Mouse (Mus musculus) hindbrain, embryonic 14.5 days (tissue): Measurements from ENCODE around the gene Babam2. TPM values are rescaled to one million over a fixed set of nuclear protein-coding genes. Genes with fewer than 3 reads are reported as not detected.

Experiments
- ATAC-seq: fragments of 200-750 bp; cut with Nextera tagmentation; 2 replicates; pipeline ENCODE4 v1.8.0; 2017; ENCODE audit warnings: moderate number of reproducible peaks, mild to moderate bottlenecking, moderate TSS enrichment, moderate library complexity; ENCODE audit not compliant: low FRiP score
- DNase-seq: peaks from one replicate; pipeline ENCODE4 v3.0.0-alpha.2; 2015; ENCODE audit warnings: low spot score
- H3K27ac ChIP-seq: fragments of 300-500 bp; sonication (generic); 2 replicates; pipeline ENCODE4 v1.5.1; 2014; ENCODE audit warnings: mild to moderate bottlenecking, moderate library complexity
- H3K27me3 ChIP-seq: fragments of 300-500 bp; sonication (generic); 2 replicates; pipeline ENCODE4 v1.6.1; 2014; ENCODE audit warnings: mild to moderate bottlenecking, low read length, mixed read lengths; ENCODE audit not compliant: control insufficient read depth, insufficient read depth
- H3K36me3 ChIP-seq: fragments of 300-500 bp; sonication (generic); replicated peaks from 2 replicates; pipeline ENCODE4 v1.6.1; 2014; ENCODE audit not compliant: control insufficient read depth, insufficient read depth
- H3K4me1 ChIP-seq: fragments of 300-500 bp; sonication (generic); replicated peaks from 2 replicates; pipeline ENCODE4 v1.6.1; 2014; ENCODE audit warnings: antibody characterized with exemption, low read length, mixed read lengths; ENCODE audit not compliant: control insufficient read depth, insufficient read depth
- H3K4me2 ChIP-seq: fragments of 300-500 bp; sonication (generic); replicated peaks from 2 replicates; pipeline ENCODE4 v1.6.1; 2014; ENCODE audit warnings: mild to moderate bottlenecking, moderate library complexity
- H3K4me3 ChIP-seq: fragments of 300-500 bp; sonication (generic); replicated peaks from 2 replicates; pipeline ENCODE4 v1.5.1; 2014; ENCODE audit warnings: mild to moderate bottlenecking, low read length
- H3K9ac ChIP-seq: fragments of 300-500 bp; sonication (generic); 2 replicates; pipeline ENCODE4 v1.6.1; 2014
- H3K9me3 ChIP-seq: fragments of 300-500 bp; sonication (generic); 2 replicates; pipeline ENCODE4 v1.6.1; 2016; ENCODE audit warnings: low read length; ENCODE audit not compliant: control insufficient read depth
- WGBS: fragments of 180-500 bp; shearing (Covaris S2); extraction: QIAGEN DNeasy Blood & Tissue Kit; methylation state at CpG from one replicate; pipeline ENCODE4 v1.1.7; 2014; 5-methylcytosine and 5-hydroxymethylcytosine counted together
- polyA plus RNA-seq: library from polyadenylated mRNA; unstranded; fragments of >200 nt; fragmentation: Nextera tagmentation; extraction: Ambion mirVana; gene quantifications from 2 replicates; pipeline ENCODE4 v1.2.1, GENCODE M21; 2014

The Babam2 gene
- polyA plus RNA-seq, 1 experiment from 2014 or later: 39.8 TPM

DNA sequence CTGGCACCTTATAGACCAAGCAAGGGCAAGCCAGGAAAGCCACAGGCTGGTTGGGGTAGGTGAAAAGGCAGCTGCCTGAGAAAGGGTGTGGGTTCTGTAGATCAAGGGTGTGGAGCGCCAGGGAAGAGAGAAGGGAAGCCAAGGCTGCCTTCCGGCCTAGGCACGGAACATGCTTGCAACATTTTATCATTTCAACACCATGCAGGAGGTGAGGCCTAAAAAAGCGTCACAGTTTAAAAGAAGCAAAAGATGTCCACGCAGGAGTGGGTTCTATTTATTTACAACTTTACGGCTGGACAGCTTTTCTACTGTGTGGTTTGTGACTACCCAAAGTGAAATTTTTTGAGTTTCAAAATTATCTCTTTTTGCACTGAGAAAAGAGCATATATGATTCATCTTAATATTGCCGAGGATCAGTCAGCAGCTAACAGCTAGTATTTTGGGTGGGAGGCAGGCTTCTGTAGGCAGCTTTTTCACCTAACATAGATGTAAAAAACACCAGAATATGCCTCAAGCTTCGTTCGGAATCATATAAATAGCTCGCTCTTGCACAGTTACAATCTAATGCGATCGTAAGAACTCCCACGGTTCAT is 287.0 kb downstream of the Babam2 start:
- no peaks in the 10 kb centered on the region for H3K9me3 ChIP-seq
- ATAC-seq: no peak
- 90% methylated on average over 13 of the region's 13 CpGs for WGBS

DNA sequence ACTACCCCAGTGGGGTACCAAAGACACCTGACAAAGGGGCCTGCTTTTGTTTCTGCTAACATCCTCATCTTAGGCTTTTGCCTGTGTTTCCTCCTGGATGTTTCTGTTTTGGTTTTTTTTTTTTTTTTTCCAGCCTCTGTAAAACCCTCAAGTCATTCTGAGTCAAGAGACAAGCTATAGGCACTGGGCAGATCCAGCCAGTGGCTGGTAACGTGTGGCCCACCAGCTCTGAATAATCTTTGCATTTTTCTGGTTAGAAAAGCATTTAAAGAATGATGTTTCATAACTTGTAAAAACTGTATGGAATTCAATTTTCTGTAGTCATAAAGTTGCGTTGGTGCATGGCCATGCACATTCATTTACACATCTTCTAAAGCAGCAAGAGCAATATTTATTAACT is 287.5 kb downstream of the Babam2 start:
- H3K9me3 ChIP-seq: no peaks in the 10 kb centered on the region
- H3K4me3 ChIP-seq: no peak overlapping the region
- WGBS: 85% methylated on average over 2 of the region's 2 CpGs
- ATAC-seq (no peak), DNase-seq (no peak)
- H3K27me3 ChIP-seq: no peaks in the 10 kb centered on the region
- no peak overlapping the region for H3K9ac ChIP-seq
- no peak overlapping the region for H3K27ac ChIP-seq
- H3K4me1 ChIP-seq: no peaks in the 10 kb centered on the region
- H3K36me3 ChIP-seq: no peaks in the 10 kb centered on the region
- no peak overlapping the region for H3K4me2 ChIP-seq

More for the DNA sequence above, 287.0 kb downstream of the Babam2 start:
- no peaks in the 10 kb centered on the region for H3K27me3 ChIP-seq
- no peaks in the 10 kb centered on the region for H3K4me1 ChIP-seq
- no peak for DNase-seq
- H3K36me3 ChIP-seq: no peaks in the 10 kb centered on the region
- H3K27ac ChIP-seq: no peak overlapping the region
- H3K4me2 ChIP-seq: no peak overlapping the region
- no peak overlapping the region for H3K9ac ChIP-seq
- no peak overlapping the region for H3K4me3 ChIP-seq

DNA sequence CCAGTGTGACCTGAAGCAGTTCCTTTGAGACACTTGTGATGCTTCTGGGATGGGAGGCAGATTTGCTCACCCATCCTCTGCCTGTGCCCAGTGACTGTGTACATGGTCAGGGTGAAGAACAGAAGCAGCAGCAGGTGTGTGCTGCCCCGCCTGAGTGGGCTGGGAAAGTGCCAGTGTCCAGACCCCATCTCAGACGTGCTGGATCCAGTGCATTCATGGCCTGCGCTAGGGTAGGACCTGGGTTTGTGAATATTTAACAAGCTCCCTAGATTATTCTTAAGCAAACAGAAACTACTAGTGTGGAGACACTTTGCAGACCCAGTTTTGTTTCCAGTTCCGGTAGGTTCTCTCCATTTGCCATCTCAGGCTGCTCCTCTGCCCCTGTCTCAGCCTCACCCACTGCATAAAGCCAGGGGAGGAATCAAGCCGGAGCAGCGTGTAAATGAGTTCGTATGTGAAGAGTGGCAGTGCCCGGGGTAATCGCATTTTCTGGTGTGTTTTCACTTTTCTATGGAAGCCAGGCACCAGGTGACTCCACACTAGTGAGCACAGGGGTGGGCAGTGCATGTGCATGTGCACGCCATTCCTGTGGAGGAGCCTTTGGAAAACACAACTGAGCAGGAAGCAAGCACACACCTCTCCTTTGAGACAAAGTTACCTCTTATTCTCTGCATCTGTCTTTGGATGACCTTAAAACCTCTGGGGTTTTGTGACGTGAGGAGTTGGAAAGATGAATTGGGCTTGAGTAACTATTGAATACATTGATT is 290.2 kb downstream of the Babam2 start:
- no peak for ATAC-seq

DNA sequence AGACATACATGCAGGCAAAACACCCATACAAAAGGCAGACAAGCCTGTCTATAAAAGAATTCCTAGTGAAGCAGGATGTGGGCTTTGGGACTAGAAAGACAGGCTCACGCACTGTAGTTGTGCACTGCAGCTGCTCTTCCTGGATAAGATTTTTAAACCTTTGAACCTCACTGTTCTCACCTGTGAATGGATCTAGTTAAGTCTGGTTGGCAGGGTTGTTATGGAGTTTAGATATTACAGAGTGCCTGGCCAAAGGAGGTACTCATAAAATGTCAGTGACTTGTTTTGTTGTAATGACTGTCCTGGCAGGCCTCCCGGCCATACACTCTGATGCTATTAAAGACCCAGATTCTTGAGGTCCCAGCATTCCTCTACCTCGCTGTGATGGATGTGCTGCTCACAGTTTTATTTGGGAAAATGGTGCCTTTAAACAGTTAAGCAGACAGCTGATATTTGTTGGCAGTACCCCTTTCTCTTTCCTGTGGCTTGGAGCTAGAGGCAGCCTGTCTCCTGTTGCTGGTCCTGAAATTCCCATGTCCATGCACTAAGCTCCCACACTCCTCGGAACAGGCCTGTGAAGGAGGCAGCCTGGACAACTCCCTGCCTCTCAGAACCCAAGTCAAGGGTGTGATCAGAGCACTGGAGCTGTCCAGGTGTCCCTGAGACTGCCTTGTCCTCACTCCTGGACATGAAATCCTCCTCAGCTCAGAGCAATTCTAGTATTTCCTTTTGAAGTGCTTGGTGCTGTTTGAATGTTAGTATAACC is 299.9 kb downstream of the Babam2 start:
- ATAC-seq: no peak

More for the DNA sequence above, 290.2 kb downstream of the Babam2 start:
- no peaks in the 10 kb centered on the region for H3K4me1 ChIP-seq
- H3K27ac ChIP-seq: no peak overlapping the region
- H3K9me3 ChIP-seq: no peaks in the 10 kb centered on the region
- WGBS: 92% methylated on average over 11 of the region's 11 CpGs
- H3K27me3 ChIP-seq: no peaks in the 10 kb centered on the region
- H3K4me2 ChIP-seq: no peak overlapping the region
- no peak overlapping the region for H3K4me3 ChIP-seq
- no peaks in the 10 kb centered on the region for H3K36me3 ChIP-seq
- no peak overlapping the region for H3K9ac ChIP-seq
- DNase-seq: no peak

DNA sequence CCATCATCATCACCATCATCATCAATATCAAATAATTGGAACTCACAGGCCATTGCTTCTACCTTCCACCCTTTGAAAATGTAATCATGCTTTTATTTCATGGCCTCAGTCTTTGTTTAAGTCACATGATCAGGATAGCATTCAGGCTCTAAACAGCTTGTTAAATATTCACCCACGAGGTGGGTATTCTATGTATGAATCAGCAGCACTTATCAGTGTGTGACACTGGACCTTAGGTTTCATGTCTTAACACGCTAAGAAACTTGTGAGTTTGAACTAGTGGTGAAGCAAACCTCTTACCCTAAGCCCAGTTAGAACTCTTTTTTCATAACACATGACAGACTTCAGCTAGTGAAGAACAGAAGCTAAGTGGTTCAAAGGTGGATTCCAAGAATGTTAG is 301.3 kb downstream of the Babam2 start:
- H3K4me3 ChIP-seq: no peak overlapping the region
- H3K9ac ChIP-seq: no peak overlapping the region
- ATAC-seq (no peak), DNase-seq (no peak)
- no peak overlapping the region for H3K27ac ChIP-seq
- H3K4me2 ChIP-seq: no peak overlapping the region
- 75% methylated on average over 2 of the region's 2 CpGs for WGBS
- H3K4me1 ChIP-seq: no peaks in the 10 kb centered on the region
- H3K36me3 ChIP-seq: no peaks in the 10 kb centered on the region
- no peaks in the 10 kb centered on the region for H3K9me3 ChIP-seq
- no peaks in the 10 kb centered on the region for H3K27me3 ChIP-seq

More for the DNA sequence above, 299.9 kb downstream of the Babam2 start:
- WGBS: 82% methylated on average over 4 of the region's 4 CpGs
- Histone ChIP-seq H3K27me3 (no peaks in the 10 kb centered on the region), H3K9ac (no peak overlapping the region), H3K4me3 (no peak overlapping the region), H3K4me2 (no peak overlapping the region), H3K36me3 (no peaks in the 10 kb centered on the region), H3K4me1 (no peaks in the 10 kb centered on the region), H3K9me3 (no peaks in the 10 kb centered on the region), H3K27ac (no peak overlapping the region)
- DNase-seq: no peak

DNA sequence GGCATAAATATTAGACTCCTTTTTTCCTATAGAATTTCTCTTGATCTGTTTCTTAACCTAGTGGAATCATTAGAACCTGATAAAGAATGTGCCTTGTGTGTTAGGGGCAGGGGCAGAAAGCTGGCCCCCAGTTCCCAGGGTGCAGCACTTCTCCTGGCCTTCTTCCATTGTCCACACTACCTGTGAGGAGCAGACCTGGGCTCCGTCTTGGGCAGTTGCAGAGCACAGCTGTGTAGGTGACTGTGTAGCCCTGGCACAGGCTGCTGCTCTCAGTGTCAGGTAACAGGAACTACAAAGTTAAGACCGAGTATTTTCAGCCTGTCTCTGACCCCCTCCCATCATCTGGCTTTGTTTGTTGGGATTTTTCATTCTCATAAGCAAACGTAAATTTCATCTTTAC is 302.6 kb downstream of the Babam2 start:
- ATAC-seq: no peak

DNA sequence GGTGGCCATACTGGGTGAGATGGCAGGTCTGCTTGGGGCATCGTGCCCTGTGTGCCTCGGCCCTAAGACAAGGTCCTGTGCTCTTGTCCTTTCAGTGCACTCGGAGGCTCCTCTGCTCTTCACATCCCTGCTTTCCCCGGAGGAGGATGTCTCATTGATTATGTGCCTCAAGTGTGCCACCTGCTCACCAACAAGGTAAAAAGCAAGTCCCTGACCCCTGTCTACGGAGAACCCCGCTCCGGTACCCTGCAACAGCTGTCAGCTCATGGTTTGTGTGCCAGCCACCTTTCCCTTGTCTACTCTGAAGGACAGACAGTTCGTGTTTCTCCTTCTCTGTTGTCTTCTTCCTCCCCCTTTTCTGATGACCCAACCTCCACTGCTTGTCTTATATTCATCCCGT is 303.8 kb downstream of the Babam2 start:
- DNase-seq (no peak), ATAC-seq (no peak)
- WGBS: 87% methylated on average over 9 of the region's 9 CpGs
- no peaks in the 10 kb centered on the region for H3K4me1 ChIP-seq
- no peaks in the 10 kb centered on the region for H3K9me3 ChIP-seq
- H3K27me3 ChIP-seq: no peaks in the 10 kb centered on the region
- H3K4me3 ChIP-seq: no peak overlapping the region
- H3K9ac ChIP-seq: no peak overlapping the region
- no peak overlapping the region for H3K4me2 ChIP-seq
- no peaks in the 10 kb centered on the region for H3K36me3 ChIP-seq
- H3K27ac ChIP-seq: no peak overlapping the region

More for the DNA sequence above, 302.6 kb downstream of the Babam2 start:
- Histone ChIP-seq H3K27ac (no peak overlapping the region), H3K4me2 (no peak overlapping the region), H3K9me3 (no peaks in the 10 kb centered on the region), H3K9ac (no peak overlapping the region), H3K36me3 (no peaks in the 10 kb centered on the region), H3K4me1 (no peaks in the 10 kb centered on the region), H3K4me3 (no peak overlapping the region), H3K27me3 (no peaks in the 10 kb centered on the region)
- 80% methylated on average over 3 of the region's 3 CpGs for WGBS
- no peak for DNase-seq

DNA sequence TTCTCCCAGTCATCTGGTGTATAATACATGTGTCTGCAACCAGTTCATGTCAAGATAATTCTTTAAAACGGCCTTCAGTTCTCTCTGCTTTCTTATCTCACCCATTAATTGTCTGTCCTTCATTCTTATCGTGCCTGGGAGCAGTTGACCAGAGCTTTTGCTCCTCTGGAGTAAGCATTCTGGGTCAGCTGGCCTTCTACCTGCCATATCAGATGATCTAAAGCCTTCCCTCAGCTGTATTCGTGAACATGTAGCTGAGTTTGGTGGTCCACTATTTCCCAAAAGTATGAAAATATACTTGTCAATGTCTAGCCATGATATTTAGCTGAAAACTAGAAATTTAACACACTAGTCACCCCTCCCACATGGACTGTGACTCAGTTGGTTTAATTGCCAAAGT is 304.3 kb downstream of the Babam2 start:
- Histone ChIP-seq H3K9me3 (no peaks in the 10 kb centered on the region), H3K27ac (no peak overlapping the region), H3K9ac (no peak overlapping the region), H3K36me3 (no peaks in the 10 kb centered on the region), H3K4me3 (no peak overlapping the region), H3K4me2 (no peak overlapping the region), H3K27me3 (no peaks in the 10 kb centered on the region), H3K4me1 (no peaks in the 10 kb centered on the region)
- DNase-seq (no peak), ATAC-seq (no peak)
- 77% methylated on average over 3 of the region's 3 CpGs for WGBS

DNA sequence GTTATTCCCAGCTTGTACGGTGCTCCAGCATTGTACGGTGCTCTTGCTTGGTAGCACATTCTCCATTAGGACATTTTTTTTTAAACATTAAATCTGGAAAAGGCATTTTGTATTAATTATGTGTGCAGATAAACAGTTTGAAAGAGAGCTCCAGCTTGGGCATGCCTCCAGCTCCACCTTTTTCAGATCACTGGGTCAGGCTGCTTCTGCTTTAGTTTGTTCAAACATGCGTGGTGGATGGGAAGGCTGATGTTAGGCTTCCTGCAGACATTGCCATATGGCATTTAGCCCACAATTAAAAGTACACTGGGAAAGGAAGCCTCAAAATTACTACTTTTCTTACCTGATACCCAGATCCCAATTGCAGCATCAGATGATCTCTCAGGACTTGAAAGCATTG is 310.9 kb downstream of the Babam2 start:
- Histone ChIP-seq H3K36me3 (no peaks in the 10 kb centered on the region), H3K4me3 (no peak overlapping the region), H3K4me1 (no peaks in the 10 kb centered on the region), H3K27me3 (no peaks in the 10 kb centered on the region), H3K9me3 (no peaks in the 10 kb centered on the region), H3K4me2 (no peak overlapping the region), H3K27ac (no peak overlapping the region), H3K9ac (no peak overlapping the region)
- DNase-seq (no peak), ATAC-seq (no peak)
- 90% methylated on average over 3 of the region's 3 CpGs for WGBS
